Mouse (Mus musculus) embryo, embryonic 11 days (tissue): ENCODE measurements around the gene Rsf1.

Source experiments
- DNase-seq: peaks from one replicate; pipeline ENCODE4 v3.0.0-alpha.2; 2015

The Rsf1 gene

GRCm38 (mm10) chr7:97579067-97579975 is at the start of gene Rsf1, which contains the start of gene Aamdc:
Rsf1 (plus strand) TSS chr7:97579889.
Aamdc (minus strand) TSS chr7:97579497.
- DNase-seq: peak; percentile 98

GRCm38 (mm10) chr7:97535531-97535930 is 44.2 kb upstream of the Rsf1 start:
- DNase-seq: no peak

- no peak for DNase-seq
Observed at GRCm38 (mm10) chr7:97536571-97536970, 43.1 kb upstream of the Rsf1 start.

- DNase-seq: no peak
Observed at GRCm38 (mm10) chr7:97546462-97546861, 33.2 kb upstream of the Rsf1 start.

- no peak for DNase-seq
Observed at GRCm38 (mm10) chr7:97549301-97549700, 30.4 kb upstream of the Rsf1 start.

- no peak for DNase-seq
Observed at GRCm38 (mm10) chr7:97550673-97551072, 29.0 kb upstream of the Rsf1 start.

- DNase-seq: no peak
Observed at GRCm38 (mm10) chr7:97563576-97563975, 16.1 kb upstream of the Rsf1 start.

- no peak for DNase-seq
Observed at GRCm38 (mm10) chr7:97569372-97569771, 10.3 kb upstream of the Rsf1 start.

- no peak for DNase-seq
Observed at GRCm38 (mm10) chr7:97570389-97570788, 9.3 kb upstream of the Rsf1 start.

GRCm38 (mm10) chr7:97578361-97579066 is 1.2 kb upstream of the Rsf1 start:
- peak; percentile 31 for DNase-seq

- peak; percentile 63 for DNase-seq
Observed at GRCm38 (mm10) chr7:97579976-97580842, 520 bp downstream of the Rsf1 start.

- peak; percentile 92 for DNase-seq
Observed at GRCm38 (mm10) chr7:97580843-97581214, 1.1 kb downstream of the Rsf1 start.

- DNase-seq: no peak
Observed at GRCm38 (mm10) chr7:97588506-97588905, 8.8 kb downstream of the Rsf1 start.

- peak; percentile 11 for DNase-seq
Observed at GRCm38 (mm10) chr7:97590488-97590887, 10.8 kb downstream of the Rsf1 start.

- no peak for DNase-seq
Observed at GRCm38 (mm10) chr7:97591336-97591735, 11.6 kb downstream of the Rsf1 start.

- no peak for DNase-seq
Observed at GRCm38 (mm10) chr7:97592396-97592795, 12.7 kb downstream of the Rsf1 start.

GRCm38 (mm10) chr7:97593535-97593934 is 13.8 kb downstream of the Rsf1 start:
- no peak for DNase-seq

GRCm38 (mm10) chr7:97598548-97598947 is 18.9 kb downstream of the Rsf1 start:
- no peak for DNase-seq

GRCm38 (mm10) chr7:97621346-97621745 is 41.7 kb downstream of the Rsf1 start:
- no peak for DNase-seq

- no peak for DNase-seq
Observed at GRCm38 (mm10) chr7:97622676-97623075, 43.0 kb downstream of the Rsf1 start.

- no peak for DNase-seq
Observed at GRCm38 (mm10) chr7:97623402-97623801, 43.7 kb downstream of the Rsf1 start.

GRCm38 (mm10) chr7:97629351-97629750 is 49.7 kb downstream of the Rsf1 start:
- no peak for DNase-seq

- DNase-seq: no peak
Observed at GRCm38 (mm10) chr7:97631290-97631689, 51.6 kb downstream of the Rsf1 start.
